27 mouse cellular contexts compared by ENCODE assay signal in genomic region chr19:41087901-41088300, GRCm38 (mm10). TPM values are rescaled to one million over a fixed set of nuclear protein-coding genes. Genes with fewer than 3 reads are reported as not detected.
DNase-seq lines count a peak whose midpoint lies in the region; ATAC-seq and TF ChIP-seq lines count a peak whose summit lies in the region.
"Had no signal": no experiment of that assay in that cellular context is flagged by ENCODE, and none has a peak within 500 bp of the region (broad histone marks: within the 10 kb centered on the region; RNA-seq: fewer than 3 reads in every experiment).

No protein-coding gene starts in this region.

- intact Hi-C loops in gastrocnemius, adult 2 months (cut with DNase I) = loop anchor here (2.0 to 10.0 kb wide), 3 partner anchors 119 to 677 kb away; partner anchors contain the start of gene Tll2

- H3K4me2 ChIP-seq in heart, embryonic 12.5 days = no peak overlapping the region; the same call in 1 of the 2 replicates
- H3K4me2 ChIP-seq in limb, embryonic 13.5 days (replicated peaks) = 0 out of 2 replicates have a peak overlapping the region, but pooled peaks have one; percentile 38
- H3K4me2 ChIP-seq in midbrain, embryonic 11.5 days = no peak overlapping the region
- no peak overlapping the region for H3K4me2 ChIP-seq in midbrain, postnatal 0 days (ENCODE audit: low read depth, low read length, poor library complexity, severe bottlenecking)

- ATAC-seq in heart, embryonic 12.5 days (ENCODE audit: insufficient number of reproducible peaks, low FRiP score) = no peak
- no peak for ATAC-seq in limb, embryonic 13.5 days (ENCODE audit: low FRiP score, low read depth)
- ATAC-seq in midbrain, embryonic 11.5 days (ENCODE audit: low FRiP score) = no peak
- ATAC-seq in midbrain, postnatal 0 days (ENCODE audit: low FRiP score) = no peak
- ATAC-seq: activated CD4-positive, CD25-positive, alpha-beta regulatory T cell, adult 4 months; forebrain, embryonic 14.5 days; forebrain, postnatal 0 days; Patski had no signal

- H3K36me3 ChIP-seq in heart, embryonic 12.5 days = no peaks in the 10 kb centered on the region
- no peaks in the 10 kb centered on the region for H3K36me3 ChIP-seq in limb, embryonic 13.5 days
- no peaks in the 10 kb centered on the region for H3K36me3 ChIP-seq in limb, embryonic 10.5 days
- H3K36me3 ChIP-seq in midbrain, embryonic 11.5 days (ENCODE audit: control insufficient read depth, insufficient read depth, low read length) = no peaks in the 10 kb centered on the region
- no peaks in the 10 kb centered on the region for H3K36me3 ChIP-seq in midbrain, postnatal 0 days (ENCODE audit: insufficient read depth, low read length)
- H3K36me3 ChIP-seq: embryonic facial prominence, embryonic 10.5 days; embryonic facial prominence, embryonic 12.5 days had no signal

- no peak for TF ChIP-seq CTCF in midbrain, postnatal 0 days (IDR thresholded peaks at IDR 0.05)
- no peak for TF ChIP-seq CTCF in gastrocnemius, adult 2 months (IDR thresholded peaks at IDR 0.05)

- H3K4me1 ChIP-seq in heart, embryonic 12.5 days (replicated peaks) = peaks cover 7% of the 10 kb centered on the region; the same call in 1 of the 2 replicates
- H3K4me1 ChIP-seq in limb, embryonic 13.5 days = 0 out of 2 replicates have a peak, but pooled peaks cover 3% of the 10 kb centered on the region
- H3K4me1 ChIP-seq in limb, embryonic 10.5 days = peaks cover 12% of the 10 kb centered on the region
- no peaks in the 10 kb centered on the region for H3K4me1 ChIP-seq in midbrain, embryonic 11.5 days (ENCODE audit: control insufficient read depth, insufficient read depth, low read length)
- H3K4me1 ChIP-seq in midbrain, postnatal 0 days (ENCODE audit: insufficient read depth, low read length) = no peaks in the 10 kb centered on the region
- H3K4me1 ChIP-seq: embryonic facial prominence, embryonic 12.5 days had no signal

- no peak overlapping the region for H3K9ac ChIP-seq in heart, embryonic 12.5 days
- H3K9ac ChIP-seq in limb, embryonic 13.5 days = no peak overlapping the region
- H3K9ac ChIP-seq in midbrain, embryonic 11.5 days (ENCODE audit: low read length) = no peak overlapping the region
- no peak overlapping the region for H3K9ac ChIP-seq in midbrain, postnatal 0 days (replicated peaks; ENCODE audit: low read length, poor library complexity, severe bottlenecking)
- H3K9ac ChIP-seq: embryonic facial prominence, embryonic 12.5 days; forebrain, postnatal 0 days had no signal

- peaks cover 26% of the 10 kb centered on the region for H3K27me3 ChIP-seq in heart, embryonic 12.5 days (replicated peaks)
- H3K27me3 ChIP-seq in limb, embryonic 13.5 days = peaks cover 25% of the 10 kb centered on the region
- H3K27me3 ChIP-seq in limb, embryonic 10.5 days (ENCODE audit: low read depth, poor library complexity, severe bottlenecking) = peaks cover 21% of the 10 kb centered on the region
- peaks cover 13% of the 10 kb centered on the region; the same call in 1 of the 2 replicates for H3K27me3 ChIP-seq in midbrain, embryonic 11.5 days (ENCODE audit: control insufficient read depth, insufficient read depth, low read length)
- peaks cover 10% of the 10 kb centered on the region for H3K27me3 ChIP-seq in midbrain, postnatal 0 days (ENCODE audit: insufficient read depth, low read length)

- peak; percentile 62 for DNase-seq in heart, adult 11 months
- no peak for DNase-seq in limb, embryonic 10.5 days (ENCODE audit: low spot score)
- peak; percentile 77 for DNase-seq in midbrain, embryonic 11.5 days (ENCODE audit: low spot score, missing footprints)
- no peak for DNase-seq in midbrain, postnatal 0 days (ENCODE audit: low spot score)
- DNase-seq in gastrocnemius, adult 2 months = no peak
- DNase-seq: adrenal gland, adult 8-10 months; adrenal gland, postnatal 14 days; adrenal gland, postnatal 36 days; cerebellum, adult 11-12 months; cerebellum, adult 2 months; cerebellum, adult 9-10 months; cerebellum, postnatal 25 days; forebrain, postnatal 0 days had no signal

- no peak overlapping the region for H3K4me3 ChIP-seq in heart, embryonic 12.5 days
- no peak overlapping the region for H3K4me3 ChIP-seq in limb, embryonic 13.5 days
- H3K4me3 ChIP-seq in limb, embryonic 10.5 days = no peak overlapping the region
- no peak overlapping the region for H3K4me3 ChIP-seq in midbrain, embryonic 11.5 days (ENCODE audit: low read depth, low read length)
- no peak overlapping the region for H3K4me3 ChIP-seq in midbrain, postnatal 0 days (ENCODE audit: low read depth, low read length)
- H3K4me3 ChIP-seq in gastrocnemius, adult 2 months = no peak overlapping the region
- H3K4me3 ChIP-seq: embryonic facial prominence, embryonic 12.5 days had no signal

- 57% methylated on average over 4 of the region's 4 CpGs for WGBS in heart, embryonic 12.5 days
- WGBS in limb, embryonic 13.5 days = 31% methylated on average over 4 of the region's 4 CpGs
- WGBS in limb, embryonic 10.5 days = 54% methylated on average over 4 of the region's 4 CpGs
- 63% methylated on average over 4 of the region's 4 CpGs for WGBS in midbrain, embryonic 11.5 days
- 43% methylated on average over 4 of the region's 4 CpGs for WGBS in midbrain, postnatal 0 days

- H3K9me3 ChIP-seq in heart, embryonic 12.5 days (replicated peaks) = no peaks in the 10 kb centered on the region
- no peaks in the 10 kb centered on the region for H3K9me3 ChIP-seq in limb, embryonic 13.5 days
- H3K9me3 ChIP-seq in limb, embryonic 10.5 days (replicated peaks) = no peaks in the 10 kb centered on the region
- no peaks in the 10 kb centered on the region for H3K9me3 ChIP-seq in midbrain, embryonic 11.5 days (ENCODE audit: control insufficient read depth, low read length)
- no peaks in the 10 kb centered on the region for H3K9me3 ChIP-seq in midbrain, postnatal 0 days (ENCODE audit: low read length)
- H3K9me3 ChIP-seq: embryonic facial prominence, embryonic 10.5 days; embryonic facial prominence, embryonic 12.5 days had no signal

- no peak overlapping the region for H3K27ac ChIP-seq in heart, embryonic 12.5 days (ENCODE audit: poor library complexity, severe bottlenecking)
- no peak overlapping the region for H3K27ac ChIP-seq in limb, embryonic 13.5 days
- H3K27ac ChIP-seq in limb, embryonic 10.5 days = no peak overlapping the region
- no peak overlapping the region for H3K27ac ChIP-seq in midbrain, embryonic 11.5 days (ENCODE audit: low read depth, low read length)
- H3K27ac ChIP-seq in midbrain, postnatal 0 days (ENCODE audit: low read depth, low read length) = no peak overlapping the region
- no peak overlapping the region for H3K27ac ChIP-seq in gastrocnemius, adult 2 months
- H3K27ac ChIP-seq: embryonic facial prominence, embryonic 10.5 days; embryonic facial prominence, embryonic 12.5 days had no signal

RNA-seq across cellular contexts. Expression of gene Opalin, which starts 11.0 kb away (rescaled TPM):
- polyA plus RNA-seq in heart, embryonic 12.5 days (2016; fragmentation: Nextera tagmentation; extraction: Ambion mirVana) = 0.17 and 0.27 TPM in 2 replicates
- not detected in 2 replicates for polyA plus RNA-seq in limb, embryonic 13.5 days (2015; fragmentation: Nextera tagmentation; extraction: Ambion mirVana)
- not detected in 2 replicates for polyA plus RNA-seq in limb, embryonic 10.5 days (2016; fragmentation: Nextera tagmentation; extraction: Ambion mirVana)
- polyA plus RNA-seq in midbrain, embryonic 11.5 days (2014; fragmentation: Nextera tagmentation; extraction: Ambion mirVana) = not detected in 2 replicates
- not detected in 2 replicates for total RNA-seq in midbrain, postnatal 0 days (2014; rRNA removed)
- polyA plus RNA-seq in midbrain, postnatal 0 days (2015; fragmentation: Nextera tagmentation; extraction: Ambion mirVana) = not detected in 2 replicates
- total RNA-seq in gastrocnemius, adult 2 months (2021) = not detected
- total RNA-seq: adrenal gland, adult 18-20 months; adrenal gland, adult 8-10 months; adrenal gland, postnatal 14 days; adrenal gland, postnatal 36 days; ES-E14; forebrain, postnatal 0 days; MEL had no signal
- polyA plus RNA-seq: C2C12; embryonic facial prominence, embryonic 10.5 days; embryonic facial prominence, embryonic 12.5 days; embryonic facial prominence, embryonic 14.5 days; forebrain, embryonic 11.5 days; forebrain, embryonic 14.5 days; forebrain, postnatal 0 days; Patski had no signal

RNA-seq across cellular contexts. Expression of gene Dntt, which starts 58.8 kb away (rescaled TPM):
- polyA plus RNA-seq in heart, embryonic 12.5 days (2016; fragmentation: Nextera tagmentation; extraction: Ambion mirVana) = not detected in 2 replicates
- polyA plus RNA-seq in limb, embryonic 13.5 days (2015; fragmentation: Nextera tagmentation; extraction: Ambion mirVana) = not detected in 2 replicates
- not detected in 2 replicates for polyA plus RNA-seq in limb, embryonic 10.5 days (2016; fragmentation: Nextera tagmentation; extraction: Ambion mirVana)
- polyA plus RNA-seq in midbrain, embryonic 11.5 days (2014; fragmentation: Nextera tagmentation; extraction: Ambion mirVana) = 0.14 TPM in 1 of 2 replicates, not detected in the other
- not detected in 2 replicates for total RNA-seq in midbrain, postnatal 0 days (2014; rRNA removed)
- polyA plus RNA-seq in midbrain, postnatal 0 days (2015; fragmentation: Nextera tagmentation; extraction: Ambion mirVana) = 0.27 and 0.32 TPM in 2 replicates
- not detected for total RNA-seq in gastrocnemius, adult 2 months (2021)
- total RNA-seq: adrenal gland, adult 18-20 months; adrenal gland, adult 8-10 months; adrenal gland, postnatal 36 days; ES-E14; MEL had no signal
- polyA plus RNA-seq: C2C12; cerebellum, adult 2 months; cortical plate, adult 2 months; embryonic facial prominence, embryonic 10.5 days; embryonic facial prominence, embryonic 12.5 days; embryonic facial prominence, embryonic 14.5 days; forebrain, embryonic 11.5 days had no signal

Comparison
In these comparisons a context has a peak if more than half of its experiments do, and no peak if none do; other contexts are left out.
1. DNase-seq: peak in heart, adult 11 months (single experiment) and midbrain, embryonic 11.5 days (single experiment); none in limb, embryonic 10.5 days (single experiment), midbrain, postnatal 0 days (single experiment) and gastrocnemius, adult 2 months (single experiment).